Mouse (Mus musculus): ENCODE measurements at regions not wholly inside any gene's neighbourhood (a gene's known extent, or its start where the extent isn't known, plus 50 kb on each side); places are given as distances from the start of the nearest gene placed in this dataset.

GRCm38 (mm10) chr4:114320076-114320475 lies 86.4 kb upstream of the Trabd2b start:
- DNase-seq (ENCODE audit: low read depth, low spot score): no peak
- no peaks in the 10 kb centered on the region for H3K36me3 ChIP-seq (ENCODE audit: control insufficient read depth in 1 of 2, insufficient read depth in 2 of 2, low read length in 2 of 2)
- H3K9ac ChIP-seq (ENCODE audit: control insufficient read depth, low read depth, low read length, poor library complexity, severe bottlenecking): no peak overlapping the region
- H3K79me2 ChIP-seq (ENCODE audit: control insufficient read depth, insufficient read depth, low read length, poor library complexity): no peaks in the 10 kb centered on the region
- H3K9me3 ChIP-seq (replicated peaks; ENCODE audit: insufficient read depth, low read length): no peaks in the 10 kb centered on the region
- TF ChIP-seq POLR2A (IDR thresholded peaks at IDR 0.05; ENCODE audit: control insufficient read depth in 1 of 2, insufficient read depth in 1 of 2, low read depth in 1 of 2, low read length in 2 of 2, poor library complexity in 1 of 2): no peak
- H3K4me3 ChIP-seq (ENCODE audit: control insufficient read depth in 1 of 2, insufficient read depth in 1 of 2, low read depth in 2 of 2, low read length in 2 of 2): no peak overlapping the region
- no peaks in the 10 kb centered on the region for H3K4me1 ChIP-seq (ENCODE audit: control insufficient read depth in 1 of 2, insufficient read depth in 2 of 2, low read length in 2 of 2)
- no peaks in the 10 kb centered on the region for H3K27me3 ChIP-seq (ENCODE audit: control insufficient read depth in 1 of 2, insufficient read depth in 2 of 2, low read length in 2 of 2)
- no peak overlapping the region for H3K27ac ChIP-seq (ENCODE audit: control insufficient read depth, low read depth, low read length)

- Histone ChIP-seq H3K27ac (ENCODE audit: control insufficient read depth, low read depth, low read length) (no peak overlapping the region), H3K9ac (ENCODE audit: control insufficient read depth, low read depth, low read length, poor library complexity, severe bottlenecking) (no peak overlapping the region), H3K4me3 (ENCODE audit: control insufficient read depth in 1 of 2, insufficient read depth in 1 of 2, low read depth in 2 of 2, low read length in 2 of 2) (no peak overlapping the region), H3K79me2 (ENCODE audit: control insufficient read depth, insufficient read depth, low read length, poor library complexity) (no peaks in the 10 kb centered on the region), H3K9me3 (replicated peaks; ENCODE audit: insufficient read depth, low read length) (no peaks in the 10 kb centered on the region), H3K27me3 (ENCODE audit: control insufficient read depth in 1 of 2, insufficient read depth in 2 of 2, low read length in 2 of 2) (no peaks in the 10 kb centered on the region), H3K4me1 (ENCODE audit: control insufficient read depth in 1 of 2, insufficient read depth in 2 of 2, low read length in 2 of 2) (no peaks in the 10 kb centered on the region), H3K36me3 (ENCODE audit: control insufficient read depth in 1 of 2, insufficient read depth in 2 of 2, low read length in 2 of 2) (no peaks in the 10 kb centered on the region)
- TF ChIP-seq CTCF (IDR thresholded peaks at IDR 0.05 in 2 of 3, conservative IDR thresholded peaks at IDR 0.05 in 1 of 3; ENCODE audit: control insufficient read depth in 1 of 3, insufficient read depth in 1 of 3, low read depth in 2 of 3, low read length in 3 of 3, poor library complexity in 1 of 3, severe bottlenecking in 1 of 3): no peak
- DNase-seq (ENCODE audit: low read depth, low spot score): no peak
Measured at GRCm38 (mm10) chr4:114321516-114322339, 84.8 kb upstream of the Trabd2b start.

- H3K4me1 ChIP-seq (ENCODE audit: control insufficient read depth in 1 of 2, insufficient read depth in 2 of 2, low read length in 2 of 2): no peaks in the 10 kb centered on the region
- TF ChIP-seq JUND (IDR thresholded peaks at IDR 0.05; ENCODE audit: low read depth, low read length): no peak
- no peak for TF ChIP-seq USF2 (IDR thresholded peaks at IDR 0.05; ENCODE audit: borderline replicate concordance in 1 of 2, insufficient read depth in 1 of 2, low read depth in 1 of 2, low read length in 2 of 2)
- no peak for TF ChIP-seq SMC3 (IDR thresholded peaks at IDR 0.05; ENCODE audit: low read depth, low read length)
- no peak for TF ChIP-seq TBP (IDR thresholded peaks at IDR 0.05; ENCODE audit: low read depth, low read length)
- no peak for TF ChIP-seq MYC (IDR thresholded peaks at IDR 0.05; ENCODE audit: low read depth, low read length)
- TF ChIP-seq CTCF (IDR thresholded peaks at IDR 0.05 in 2 of 3, conservative IDR thresholded peaks at IDR 0.05 in 1 of 3; ENCODE audit: control insufficient read depth in 1 of 3, insufficient read depth in 1 of 3, low read depth in 2 of 3, low read length in 3 of 3, poor library complexity in 1 of 3, severe bottlenecking in 1 of 3): no peak
- TF ChIP-seq ETS1 (IDR thresholded peaks at IDR 0.05; ENCODE audit: low read depth, low read length): no peak
- TF ChIP-seq ZNF384 (IDR thresholded peaks at IDR 0.05; ENCODE audit: low read depth, low read length): no peak
- TF ChIP-seq MYB (IDR thresholded peaks at IDR 0.05; ENCODE audit: low read depth, low read length): no peak
- no peak for TF ChIP-seq NRF1 (IDR thresholded peaks at IDR 0.05; ENCODE audit: insufficient read depth, low read depth, low read length, poor library complexity, severe bottlenecking)
- no peak for TF ChIP-seq ELF1 (IDR thresholded peaks at IDR 0.05; ENCODE audit: low read depth, low read length)
- TF ChIP-seq ZMIZ1 (IDR thresholded peaks at IDR 0.05; ENCODE audit: low read depth, low read length): no peak
- TF ChIP-seq RCOR1 (IDR thresholded peaks at IDR 0.05; ENCODE audit: low read depth, low read length): no peak
- TF ChIP-seq KAT2A (conservative IDR thresholded peaks at IDR 0.05; ENCODE audit: low read depth, low read length): no peak
- TF ChIP-seq MEF2A (IDR thresholded peaks at IDR 0.05; ENCODE audit: extremely low read depth, insufficient replicate concordance, low read depth, low read length, poor library complexity, severe bottlenecking): no peak
- no peak for TF ChIP-seq BHLHE40 (IDR thresholded peaks at IDR 0.05; ENCODE audit: borderline replicate concordance, low read depth, low read length)
- no peak for TF ChIP-seq E2F4 (IDR thresholded peaks at IDR 0.05; ENCODE audit: borderline replicate concordance, low read depth, low read length)
- no peak overlapping the region for H3K27ac ChIP-seq (ENCODE audit: control insufficient read depth, low read depth, low read length)
- DNase-seq (ENCODE audit: low read depth, low spot score): no peak
- H3K4me3 ChIP-seq (ENCODE audit: control insufficient read depth in 1 of 2, insufficient read depth in 1 of 2, low read depth in 2 of 2, low read length in 2 of 2): no peak overlapping the region
- H3K79me2 ChIP-seq (ENCODE audit: control insufficient read depth, insufficient read depth, low read length, poor library complexity): no peaks in the 10 kb centered on the region
- no peak overlapping the region for H3K9ac ChIP-seq (ENCODE audit: control insufficient read depth, low read depth, low read length, poor library complexity, severe bottlenecking)
- no peaks in the 10 kb centered on the region for H3K36me3 ChIP-seq (ENCODE audit: control insufficient read depth in 1 of 2, insufficient read depth in 2 of 2, low read length in 2 of 2)
- no peaks in the 10 kb centered on the region for H3K27me3 ChIP-seq (ENCODE audit: control insufficient read depth in 1 of 2, insufficient read depth in 2 of 2, low read length in 2 of 2)
- H3K9me3 ChIP-seq (replicated peaks; ENCODE audit: insufficient read depth, low read length): no peaks in the 10 kb centered on the region
Measured at GRCm38 (mm10) chr4:114329978-114330377, 76.5 kb upstream of the Trabd2b start.
